ENCODE assay signal across 8 mouse cellular contexts in the genomic region with DNA sequence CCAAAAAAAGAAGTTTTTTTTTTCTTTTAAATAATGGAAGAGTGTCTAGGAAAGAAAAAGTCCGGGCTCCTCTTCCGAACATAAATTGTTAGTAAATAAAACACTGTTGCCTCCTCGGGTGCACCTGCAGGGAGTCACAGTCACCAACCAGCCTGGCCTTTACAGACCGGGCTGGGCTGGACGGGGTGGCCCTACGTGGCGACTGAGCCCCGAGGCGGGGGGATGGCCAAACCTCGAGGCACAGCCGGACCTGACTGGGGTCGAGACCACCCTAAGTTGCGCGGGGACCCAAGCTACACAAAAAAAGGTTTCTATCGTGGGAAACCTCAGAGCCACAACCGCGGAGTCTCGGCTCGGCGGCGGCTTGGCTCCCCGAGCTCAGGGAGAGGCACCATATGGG. TPM values are rescaled to one million over a fixed set of nuclear protein-coding genes. Genes with fewer than 3 reads are reported as not detected.
DNase-seq lines count a peak whose midpoint lies in the region; ATAC-seq and TF ChIP-seq lines count a peak whose summit lies in the region.

No protein-coding gene starts in this region.

- TF ChIP-seq POLR2A in MEL (IDR thresholded peaks at IDR 0.05; ENCODE audit: control insufficient read depth in 1 of 2, insufficient read depth in 1 of 2, low read depth in 1 of 2, low read length in 2 of 2, poor library complexity in 1 of 2) = no peak

- peak overlapping the region; percentile 51 for H3K27ac ChIP-seq in MEL (ENCODE audit: control insufficient read depth, low read depth, low read length)
- H3K27ac ChIP-seq in forebrain, embryonic 10.5 days = peak overlapping the region; percentile 99
- H3K27ac ChIP-seq in limb, embryonic 12.5 days = peak overlapping the region; percentile 87
- peak overlapping the region; percentile 97 for H3K27ac ChIP-seq in midbrain, postnatal 0 days (ENCODE audit: low read depth, low read length)

- peak; percentile 54 for ATAC-seq in limb, embryonic 12.5 days (ENCODE audit: insufficient number of reproducible peaks, insufficient read depth, low FRiP score, low TSS enrichment, low read depth)
- peak; percentile 50; the same call in 1 of the 2 replicates for ATAC-seq in midbrain, postnatal 0 days (ENCODE audit: low FRiP score)

- H3K4me2 ChIP-seq in limb, embryonic 12.5 days = peak overlapping the region; percentile 58
- peak overlapping the region; percentile 73 for H3K4me2 ChIP-seq in midbrain, postnatal 0 days (ENCODE audit: low read depth, low read length, poor library complexity, severe bottlenecking)

- H3K4me1 ChIP-seq in MEL (ENCODE audit: control insufficient read depth in 1 of 2, insufficient read depth in 2 of 2, low read length in 2 of 2) = peaks cover 24 to 35% of the 10 kb centered on the region in 2 experiments
- peaks cover 38% of the 10 kb centered on the region for H3K4me1 ChIP-seq in forebrain, embryonic 10.5 days
- peaks cover 35% of the 10 kb centered on the region for H3K4me1 ChIP-seq in limb, embryonic 12.5 days (replicated peaks)
- peaks cover 6% of the 10 kb centered on the region; the same call in 1 of the 2 replicates for H3K4me1 ChIP-seq in midbrain, postnatal 0 days (ENCODE audit: insufficient read depth, low read length)

- no peak for TF ChIP-seq EP300 in MEL (IDR thresholded peaks at IDR 0.05; ENCODE audit: low read depth in 1 of 2, low read length in 2 of 2)

- H3K79me2 ChIP-seq in MEL (ENCODE audit: control insufficient read depth, insufficient read depth, low read length, poor library complexity) = peaks cover 31% of the 10 kb centered on the region

- H3K27me3 ChIP-seq in MEL (ENCODE audit: control insufficient read depth in 1 of 2, insufficient read depth in 2 of 2, low read length in 2 of 2) = no peaks in the 10 kb centered on the region
- H3K27me3 ChIP-seq in forebrain, embryonic 10.5 days (ENCODE audit: poor library complexity, severe bottlenecking) = no peaks in the 10 kb centered on the region
- no peaks in the 10 kb centered on the region for H3K27me3 ChIP-seq in limb, embryonic 12.5 days
- H3K27me3 ChIP-seq in midbrain, postnatal 0 days (ENCODE audit: insufficient read depth, low read length) = no peaks in the 10 kb centered on the region

- TF ChIP-seq RAD21 in MEL (IDR thresholded peaks at IDR 0.05; ENCODE audit: low read depth, low read length) = no peak

- H3K9ac ChIP-seq in MEL (ENCODE audit: control insufficient read depth, low read depth, low read length, poor library complexity, severe bottlenecking) = peak overlapping the region; percentile 89
- H3K9ac ChIP-seq in limb, embryonic 12.5 days (replicated peaks) = peak overlapping the region; percentile 90
- H3K9ac ChIP-seq in midbrain, postnatal 0 days (replicated peaks; ENCODE audit: low read length, poor library complexity, severe bottlenecking) = peak overlapping the region; percentile 95

- peak; percentile 12 for DNase-seq in heart, adult 8-10 months (ENCODE audit: low spot score)
- DNase-seq in heart, adult 18-20 months = no peak
- no peak for DNase-seq in MEL (ENCODE audit: low read depth, low spot score)
- DNase-seq in forebrain, embryonic 10.5 days (ENCODE audit: extremely low spot score, low spot score) = no peak
- peak; percentile 23 for DNase-seq in midbrain, postnatal 0 days (ENCODE audit: low spot score)
- DNase-seq in left cerebral cortex, adult 18-20 months (ENCODE audit: low spot score in 2 of 2) = no peak
- DNase-seq in urinary bladder, postnatal 10 days (ENCODE audit: low spot score) = no peak

- H3K4me3 ChIP-seq in MEL (ENCODE audit: control insufficient read depth in 1 of 2, insufficient read depth in 1 of 2, low read depth in 2 of 2, low read length in 2 of 2) = peak overlapping the region; percentile 66 to 71
- peak overlapping the region; percentile 93 for H3K4me3 ChIP-seq in forebrain, embryonic 10.5 days
- H3K4me3 ChIP-seq in limb, embryonic 12.5 days (replicated peaks) = peak overlapping the region; percentile 95
- peak overlapping the region; percentile 81 for H3K4me3 ChIP-seq in midbrain, postnatal 0 days (ENCODE audit: low read depth, low read length)

- H3K36me3 ChIP-seq in MEL (ENCODE audit: control insufficient read depth in 1 of 2, insufficient read depth in 2 of 2, low read length in 2 of 2) = peaks cover 29 to 44% of the 10 kb centered on the region in 2 experiments
- H3K36me3 ChIP-seq in forebrain, embryonic 10.5 days (replicated peaks) = peaks cover 36% of the 10 kb centered on the region
- H3K36me3 ChIP-seq in limb, embryonic 12.5 days = peaks cover 34% of the 10 kb centered on the region
- peaks cover 18% of the 10 kb centered on the region; the same call in 1 of the 2 replicates for H3K36me3 ChIP-seq in midbrain, postnatal 0 days (ENCODE audit: insufficient read depth, low read length)

- under 1% methylated on average over 22 of the region's 22 CpGs for WGBS in forebrain, embryonic 10.5 days
- WGBS in limb, embryonic 12.5 days = under 1% methylated on average over 22 of the region's 22 CpGs
- under 1% methylated on average over 22 of the region's 22 CpGs for WGBS in midbrain, postnatal 0 days

- no peaks in the 10 kb centered on the region for H3K9me3 ChIP-seq in MEL (replicated peaks; ENCODE audit: insufficient read depth, low read length)
- H3K9me3 ChIP-seq in forebrain, embryonic 10.5 days = no peaks in the 10 kb centered on the region
- H3K9me3 ChIP-seq in limb, embryonic 12.5 days = no peaks in the 10 kb centered on the region
- H3K9me3 ChIP-seq in midbrain, postnatal 0 days (ENCODE audit: low read length) = no peaks in the 10 kb centered on the region

- TF ChIP-seq CTCF in MEL (IDR thresholded peaks at IDR 0.05 in 2 of 3, conservative IDR thresholded peaks at IDR 0.05 in 1 of 3; ENCODE audit: control insufficient read depth in 1 of 3, insufficient read depth in 1 of 3, low read depth in 2 of 3, low read length in 3 of 3, poor library complexity in 1 of 3, severe bottlenecking in 1 of 3) = no peak
- no peak for TF ChIP-seq CTCF in midbrain, postnatal 0 days (IDR thresholded peaks at IDR 0.05)

TF ChIP-seq in MEL, 35 proteins besides CTCF, POLR2A, EP300 and RAD21:
- TF ChIP-seq RCOR1 (IDR thresholded peaks at IDR 0.05; ENCODE audit: low read depth, low read length) (no peak), POLR2AphosphoS5 (IDR thresholded peaks at IDR 0.05; ENCODE audit: borderline replicate concordance, low read depth, low read length) (no peak), TAL1 (IDR thresholded peaks at IDR 0.05; ENCODE audit: low read length) (no peak), ZMIZ1 (IDR thresholded peaks at IDR 0.05; ENCODE audit: low read depth, low read length) (0 out of 2 replicates have a peak, but pooled peaks have one; percentile 29), POLR2AphosphoS2 (IDR thresholded peaks at IDR 0.05; ENCODE audit: low read length) (no peak), ZC3H11A (IDR thresholded peaks at IDR 0.05; ENCODE audit: low read depth, low read length) (no peak), CHD2 (IDR thresholded peaks at IDR 0.05; ENCODE audit: low read length) (no peak)

RNA-seq across cellular contexts. Expression of gene Eif5, which starts 0.5 kb away (rescaled TPM):
- 100 to 1,000 TPM; 155 to 196 (median 171) TPM for total RNA-seq in heart, adult 8-10 months (2022)
- total RNA-seq in heart, adult 18-20 months (2021) = 100 to 1,000 TPM; 170 to 186 TPM
- total RNA-seq in MEL (2012; rRNA removed) = 183 and 201 TPM in 2 replicates
- 100 to 1,000 TPM; 276 to 330 TPM for polyA plus RNA-seq in MEL (2012; ENCODE audit: insufficient read depth in 1 of 2, insufficient read length in 2 of 2, low read depth in 1 of 2, low replicate concordance in 2 of 2, missing spikeins in 1 of 2)
- polyA plus RNA-seq in forebrain, embryonic 10.5 days (2016; fragmentation: Nextera tagmentation; extraction: Ambion mirVana) = 740 and 785 TPM in 2 replicates
- 663 and 718 TPM in 2 replicates for polyA plus RNA-seq in limb, embryonic 12.5 days (2016; fragmentation: Nextera tagmentation; extraction: Ambion mirVana)
- total RNA-seq in midbrain, postnatal 0 days (2014; rRNA removed) = 283 and 376 TPM in 2 replicates
- polyA plus RNA-seq in midbrain, postnatal 0 days (2015; fragmentation: Nextera tagmentation; extraction: Ambion mirVana) = 552 and 640 TPM in 2 replicates
- 100 to 1,000 TPM; 247 to 250 TPM for total RNA-seq in left cerebral cortex, adult 18-20 months (2021)

RNA-seq across cellular contexts. Expression of gene Mark3, which starts 37.0 kb away (rescaled TPM):
- total RNA-seq in heart, adult 8-10 months (2022) = 10 to 100 TPM; 46.0 to 50.4 (median 47.1) TPM
- 10 to 100 TPM; 45.5 to 47.4 TPM for total RNA-seq in heart, adult 18-20 months (2021)
- 60.2 and 71.6 TPM in 2 replicates for total RNA-seq in MEL (2012; rRNA removed)
- polyA plus RNA-seq in MEL (2012; ENCODE audit: insufficient read depth in 1 of 2, insufficient read length in 2 of 2, low read depth in 1 of 2, low replicate concordance in 2 of 2, missing spikeins in 1 of 2) = 10 to 100 TPM in 1 of 2 experiments, not detected in 1; 43.9 TPM
- 42.1 and 44.8 TPM in 2 replicates for polyA plus RNA-seq in forebrain, embryonic 10.5 days (2016; fragmentation: Nextera tagmentation; extraction: Ambion mirVana)
- 65.5 and 70.9 TPM in 2 replicates for polyA plus RNA-seq in limb, embryonic 12.5 days (2016; fragmentation: Nextera tagmentation; extraction: Ambion mirVana)
- total RNA-seq in midbrain, postnatal 0 days (2014; rRNA removed) = 112 and 141 TPM in 2 replicates
- polyA plus RNA-seq in midbrain, postnatal 0 days (2015; fragmentation: Nextera tagmentation; extraction: Ambion mirVana) = 31.8 and 41.3 TPM in 2 replicates
- total RNA-seq in left cerebral cortex, adult 18-20 months (2021) = 10 to 100 TPM; 82.9 to 94.5 TPM

RNA-seq across cellular contexts. Expression of gene Gm266, which starts 51.7 kb away (rescaled TPM):
- under 1 TPM in 2 of 4 experiments, not detected in 2; 0.22 to 0.35 TPM for total RNA-seq in heart, adult 8-10 months (2022)
- not detected for total RNA-seq in heart, adult 18-20 months (2021)
- not detected in 2 replicates for total RNA-seq in MEL (2012; rRNA removed)
- not detected for polyA plus RNA-seq in MEL (2012; ENCODE audit: insufficient read depth in 1 of 2, insufficient read length in 2 of 2, low read depth in 1 of 2, low replicate concordance in 2 of 2, missing spikeins in 1 of 2)
- 7.1 and 9.8 TPM in 2 replicates for polyA plus RNA-seq in forebrain, embryonic 10.5 days (2016; fragmentation: Nextera tagmentation; extraction: Ambion mirVana)
- polyA plus RNA-seq in limb, embryonic 12.5 days (2016; fragmentation: Nextera tagmentation; extraction: Ambion mirVana) = 11.0 and 12.8 TPM in 2 replicates
- 9.6 and 12.6 TPM in 2 replicates for total RNA-seq in midbrain, postnatal 0 days (2014; rRNA removed)
- 8.4 and 9.7 TPM in 2 replicates for polyA plus RNA-seq in midbrain, postnatal 0 days (2015; fragmentation: Nextera tagmentation; extraction: Ambion mirVana)
- 1 to 10 TPM; 3.4 to 5.0 TPM for total RNA-seq in left cerebral cortex, adult 18-20 months (2021)

Comparison
In these comparisons a context has a peak if more than half of its experiments do, and no peak if none do; other contexts are left out.
1. DNase-seq: peak in heart, adult 8-10 months (single experiment) and midbrain, postnatal 0 days (single experiment); none in heart, adult 18-20 months (0 of 2), MEL (single experiment), forebrain, embryonic 10.5 days (single experiment), left cerebral cortex, adult 18-20 months (0 of 2) and urinary bladder, postnatal 10 days (single experiment).
2. Peak in every context shown above with its lines, with median percentiles within 50 percentile points of each other: H3K27ac ChIP-seq, H3K4me3 ChIP-seq and H3K9ac ChIP-seq.